In the genomic region with DNA sequence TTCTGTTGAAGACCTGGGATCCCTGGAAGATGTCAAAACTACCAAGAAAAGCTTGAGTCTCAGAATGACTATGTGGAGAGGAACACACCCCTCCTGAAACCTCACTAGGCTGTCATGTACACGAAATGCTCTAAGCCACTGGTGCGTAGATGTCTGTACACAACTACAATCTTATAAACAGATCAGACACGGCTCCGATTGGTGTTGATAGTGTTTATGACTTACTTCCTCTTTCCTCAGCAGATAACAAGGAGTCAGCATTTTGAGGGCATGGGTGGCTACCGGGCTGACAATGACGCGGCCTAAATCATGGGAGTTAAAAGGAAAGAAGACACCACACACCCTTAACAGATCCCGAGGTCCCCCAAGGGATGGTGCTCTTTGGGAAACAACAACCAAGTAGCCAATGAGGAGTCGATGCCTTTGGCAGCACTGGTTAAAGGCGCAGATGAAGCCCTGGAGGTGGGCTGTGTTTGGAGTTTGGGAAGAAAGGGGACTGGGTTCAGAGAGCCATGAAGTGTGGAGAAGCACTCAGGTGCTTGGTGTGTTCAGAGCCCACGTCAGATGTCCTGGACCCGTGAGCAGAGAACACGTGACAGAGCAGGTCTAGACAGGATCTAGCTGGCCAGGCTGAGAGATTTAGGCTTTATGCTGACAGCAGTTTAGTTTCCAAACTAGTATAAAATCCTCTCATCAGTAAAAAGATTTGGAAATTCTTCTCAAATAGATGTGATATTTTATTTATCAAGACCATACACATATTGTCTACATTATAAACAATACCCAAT, we compare ENCODE assay signal across 16 mouse cellular contexts. TPM values are rescaled to one million over a fixed set of nuclear protein-coding genes. Genes with fewer than 3 reads are reported as not detected.
A peak's percentile ranks its signal among the peaks of the same experiment; 100 is the strongest.
DNase-seq lines count a peak whose midpoint lies in the region; TF ChIP-seq lines count a peak whose summit lies in the region.
"Had no signal": no experiment of that assay in that cellular context is flagged by ENCODE, and none has a peak within 500 bp of the region (broad histone marks: within the 10 kb centered on the region; RNA-seq: fewer than 3 reads in every experiment).

No protein-coding gene starts in this region.

- no peaks in the 10 kb centered on the region for H3K79me2 ChIP-seq in macrophage (ENCODE audit: inconsistent target)

- H3K36me3 ChIP-seq in kidney, adult 2 months (ENCODE audit: control insufficient read depth, insufficient read depth, low read length) = no peaks in the 10 kb centered on the region
- no peaks in the 10 kb centered on the region for H3K36me3 ChIP-seq in macrophage (ENCODE audit: inconsistent target)
- H3K36me3 ChIP-seq: hindbrain, embryonic 12.5 days; liver, embryonic 13.5 days; midbrain, embryonic 10.5 days had no signal

- no peaks in the 10 kb centered on the region for H3K4me1 ChIP-seq in kidney, adult 2 months (ENCODE audit: control insufficient read depth, insufficient read depth, low read length)
- H3K4me1 ChIP-seq: hindbrain, embryonic 12.5 days; liver, embryonic 13.5 days; midbrain, embryonic 10.5 days had no signal

- TF ChIP-seq CTCF in kidney, adult 2 months (conservative IDR thresholded peaks at IDR 0.05; ENCODE audit: insufficient read depth, insufficient read length, low read depth, low read length) = no peak

- no peak overlapping the region for H3K4me3 ChIP-seq in kidney, adult 2 months (ENCODE audit: insufficient read depth, low read depth, low read length)
- H3K4me3 ChIP-seq in macrophage (ENCODE audit: inconsistent target) = no peak overlapping the region
- H3K4me3 ChIP-seq: hindbrain, embryonic 12.5 days; liver, embryonic 13.5 days; midbrain, embryonic 10.5 days had no signal

- H3K27ac ChIP-seq in kidney, adult 2 months (ENCODE audit: insufficient read depth, low read depth, low read length) = 0 out of 2 replicates have a peak overlapping the region, but pooled peaks have one; percentile 19
- peak overlapping the region; percentile 68 for H3K27ac ChIP-seq in macrophage
- H3K27ac ChIP-seq: hindbrain, embryonic 12.5 days; liver, embryonic 13.5 days; midbrain, embryonic 10.5 days; stomach, postnatal 0 days had no signal

- 47% methylated on average over 13 of the region's 13 CpGs for WGBS in kidney, adult 2 months
- WGBS in macrophage (ENCODE audit: missing documents) = 47% methylated on average over 12 of the region's 13 CpGs

- peak; percentile 28 for DNase-seq in kidney, adult 2 months
- no peak for DNase-seq in kidney, postnatal 14 days
- peak; percentile 24 for DNase-seq in thymus, postnatal 0 days (ENCODE audit: low spot score)
- DNase-seq in thymus, postnatal 10 days (ENCODE audit: low spot score in 2 of 2) = no peak
- no peak for DNase-seq in yolk sac, embryonic 10.5 days (ENCODE audit: low spot score)
- no peak for DNase-seq in heart, postnatal 36 days
- no peak for DNase-seq in cerebellum, postnatal 4 days (ENCODE audit: low spot score in 2 of 2)
- DNase-seq: adrenal gland, postnatal 10 days; gastrocnemius, postnatal 10 days; liver, embryonic 13.5 days; right cerebral cortex, postnatal 4 days had no signal

- TF ChIP-seq POLR2A in kidney, adult 2 months (IDR thresholded peaks at IDR 0.05; ENCODE audit: low read depth, low read length) = no peak

- intact Hi-C loops in heart, postnatal 36 days (cut with DNase I) = no loop called here

- no peaks in the 10 kb centered on the region for H3K27me3 ChIP-seq in kidney, adult 2 months (replicated peaks; ENCODE audit: control insufficient read depth, insufficient read depth, low read length)

RNA-seq across cellular contexts. Expression of gene Paxbp1, which starts 17.4 kb away (rescaled TPM):
- 13.3 and 13.6 TPM in 2 replicates for polyA plus RNA-seq in kidney, adult 2 months (2012; rRNA removed)
- 38.9 and 42.5 TPM in 2 replicates for polyA plus RNA-seq in thymus, postnatal 0 days (2015; fragmentation: Nextera tagmentation; extraction: Ambion mirVana)
- total RNA-seq in macrophage (2018; cell fraction: chromatin; rRNA removed) = 100 to 1,000 TPM; 359 to 787 (median 644) TPM
- total RNA-seq in macrophage (2018; cell fraction: cytosol; rRNA removed) = 10 to 100 TPM in 25 of 26 experiments, 1 to 10 TPM in 1; 9.1 to 46.0 (median 13.5) TPM
- total RNA-seq in macrophage (2018; cell fraction: nucleus; rRNA removed) = 100 to 1,000 TPM; 196 to 518 (median 362) TPM
- 23.7 to 51.4 TPM (median 36.2 TPM) in 3 replicates for polyA plus RNA-seq in macrophage (2018)
- 10 to 100 TPM; 13.1 to 13.5 TPM for total RNA-seq in heart, postnatal 36 days (2021)

RNA-seq across cellular contexts. Expression of gene 4932438H23Rik, which starts 33.2 kb away (rescaled TPM):
- polyA plus RNA-seq in kidney, adult 2 months (2012; rRNA removed) = 0.14 and 0.42 TPM in 2 replicates
- polyA plus RNA-seq in thymus, postnatal 0 days (2015; fragmentation: Nextera tagmentation; extraction: Ambion mirVana) = 0.14 and 0.31 TPM in 2 replicates
- under 1 TPM in 2 of 26 experiments, not detected in 24; 0.29 to 0.43 TPM for total RNA-seq in macrophage (2018; cell fraction: chromatin; rRNA removed)
- under 1 TPM in 12 of 26 experiments, not detected in 14; 0.05 to 0.31 (median 0.14) TPM for total RNA-seq in macrophage (2018; cell fraction: cytosol; rRNA removed)
- under 1 TPM in 3 of 26 experiments, not detected in 23; 0.24 to 0.56 (median 0.28) TPM for total RNA-seq in macrophage (2018; cell fraction: nucleus; rRNA removed)
- polyA plus RNA-seq in macrophage (2018) = 0.08 to 0.14 TPM in 2 of 3 replicates, not detected in the other
- total RNA-seq in heart, postnatal 36 days (2021) = under 1 TPM in 1 of 2 experiments, not detected in 1; 0.19 TPM
- polyA plus RNA-seq: liver, embryonic 13.5 days; midbrain, embryonic 10.5 days; Patski had no signal

RNA-seq across cellular contexts. Expression of gene Synj1, which starts 50.6 kb away (rescaled TPM):
- polyA plus RNA-seq in kidney, adult 2 months (2012; rRNA removed) = 20.4 and 24.8 TPM in 2 replicates
- polyA plus RNA-seq in thymus, postnatal 0 days (2015; fragmentation: Nextera tagmentation; extraction: Ambion mirVana) = 11.5 and 16.2 TPM in 2 replicates
- 100 to 1,000 TPM; 395 to 919 (median 673) TPM for total RNA-seq in macrophage (2018; cell fraction: chromatin; rRNA removed)
- total RNA-seq in macrophage (2018; cell fraction: cytosol; rRNA removed) = 100 to 1,000 TPM; 127 to 236 (median 170) TPM
- 100 to 1,000 TPM; 254 to 727 (median 441) TPM for total RNA-seq in macrophage (2018; cell fraction: nucleus; rRNA removed)
- 79.6 to 138 TPM (median 127 TPM) in 3 replicates for polyA plus RNA-seq in macrophage (2018)
- total RNA-seq in heart, postnatal 36 days (2021) = 10 to 100 TPM; 29.1 to 29.6 TPM

Comparison
In these comparisons a context has a peak if more than half of its experiments do, and no peak if none do; other contexts are left out.
1. DNase-seq: peak in kidney, adult 2 months (single experiment) and thymus, postnatal 0 days (single experiment); none in kidney, postnatal 14 days (single experiment), thymus, postnatal 10 days (0 of 2), yolk sac, embryonic 10.5 days (single experiment), heart, postnatal 36 days (0 of 2) and cerebellum, postnatal 4 days (0 of 2).